Mouse (Mus musculus): ENCODE measurements around the gene 3110021N24Rik.
"Not testable (repeated sequence)": the region's sequence is repeated elsewhere in the genome, so short reads cannot be mapped to it uniquely, and the experiment has no call there.

Gene 3110021N24Rik

DNA sequence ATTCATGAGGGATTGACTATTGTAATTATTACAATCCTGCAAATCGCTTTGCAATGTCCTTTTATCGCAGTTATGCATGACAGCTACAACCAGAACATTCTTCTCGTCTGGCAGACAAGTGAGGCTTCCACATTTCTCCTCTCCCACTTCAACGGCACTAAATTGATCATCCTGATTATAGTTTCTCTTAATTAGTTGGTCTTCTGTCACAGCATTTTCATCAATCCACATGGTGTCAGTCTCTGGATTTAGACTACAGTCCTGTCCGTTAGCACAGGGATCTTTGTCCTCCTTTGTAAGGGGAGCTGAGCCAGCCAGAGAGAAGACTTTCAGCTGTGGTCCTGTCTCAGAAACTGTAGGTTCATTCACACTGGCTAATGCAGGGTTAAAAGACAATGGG lies at the start of gene 3110021N24Rik:
TSS of gene 3110021N24Rik (plus strand) at position 301 of the 400 bp plus-strand sequence.
- no peak for DNase-seq (ENCODE audit: low spot score)

DNA sequence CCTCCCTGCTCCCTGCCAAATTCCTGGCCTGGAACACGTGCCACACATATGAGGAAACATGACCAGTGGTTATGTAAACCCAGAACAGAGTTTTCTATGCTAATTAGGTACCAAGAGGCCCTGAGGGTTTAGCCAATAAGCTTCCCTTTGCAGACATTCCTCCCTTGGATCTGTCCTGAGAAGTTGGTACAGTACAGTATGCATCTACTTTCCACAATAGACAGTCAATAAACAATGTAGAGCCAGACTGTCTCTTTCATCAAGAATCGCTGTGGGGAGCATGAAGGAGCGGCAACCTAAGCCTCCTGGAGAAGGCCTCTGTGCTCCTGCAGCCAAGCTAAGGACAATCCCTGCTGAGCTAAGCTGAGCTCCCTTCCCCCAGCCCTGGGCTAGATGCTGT lies 33.3 kb upstream of the 3110021N24Rik start:
- no peak for DNase-seq (ENCODE audit: low spot score)

DNA sequence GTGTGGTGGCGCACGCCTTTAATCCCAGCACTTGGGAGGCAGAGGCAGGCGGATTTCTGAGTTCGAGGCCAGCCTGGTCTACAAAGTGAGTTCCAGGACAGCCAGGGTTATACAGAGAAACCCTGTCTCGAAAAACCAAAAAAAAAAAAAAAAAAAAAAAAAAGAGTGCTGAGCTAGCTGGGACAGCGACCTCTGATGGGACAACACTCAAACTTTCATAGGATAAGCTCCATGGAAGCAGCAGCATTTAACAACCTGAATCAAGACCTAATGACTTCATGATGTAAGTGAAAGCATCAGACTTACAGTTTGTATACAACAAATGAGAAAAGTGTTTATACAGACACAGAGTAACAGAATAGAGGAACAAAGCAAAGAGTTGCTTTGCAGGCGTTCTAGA lies 32.4 kb upstream of the 3110021N24Rik start:
- not testable (repeated sequence) for DNase-seq (ENCODE audit: low spot score)

DNA sequence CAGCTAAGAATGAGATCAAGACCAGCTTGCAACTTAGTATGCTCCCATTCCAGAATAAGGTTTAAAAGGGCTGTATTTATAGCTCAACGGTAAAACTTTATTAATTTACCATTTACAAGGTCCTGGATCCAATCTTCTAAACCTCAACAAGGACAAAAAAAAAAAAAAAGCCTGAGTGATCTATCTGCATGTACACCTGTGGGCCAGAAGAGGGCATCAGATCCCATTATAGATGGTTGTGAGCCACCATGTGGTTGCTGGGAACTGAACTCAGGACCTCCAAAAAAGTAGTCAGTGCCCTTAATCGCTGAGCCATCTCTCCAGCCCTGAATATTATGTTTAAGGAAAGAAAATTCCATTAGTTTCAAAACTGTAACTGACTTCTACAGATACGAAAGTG lies 29.0 kb upstream of the 3110021N24Rik start:
- DNase-seq (ENCODE audit: low spot score): no peak

DNA sequence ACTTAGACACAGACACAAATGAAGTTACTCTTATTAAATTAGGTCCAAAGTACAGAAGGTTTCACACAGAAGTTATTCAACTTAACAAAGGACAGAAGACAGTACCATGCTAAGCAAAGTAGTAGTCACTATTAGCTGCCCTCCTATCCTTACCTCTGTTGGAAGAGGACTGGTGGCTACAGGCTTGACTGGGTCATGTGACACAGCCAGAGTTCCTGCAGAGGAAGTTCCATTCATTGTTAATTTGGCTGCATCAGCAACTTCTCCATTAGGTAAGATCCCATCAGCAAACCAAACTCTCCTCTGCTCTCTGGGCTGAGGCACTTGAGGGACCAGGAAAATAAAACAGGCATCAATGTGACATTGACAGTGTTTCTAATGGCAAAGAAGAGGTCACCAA lies 28.0 kb upstream of the 3110021N24Rik start:
- no peak for DNase-seq (ENCODE audit: low spot score)

DNA sequence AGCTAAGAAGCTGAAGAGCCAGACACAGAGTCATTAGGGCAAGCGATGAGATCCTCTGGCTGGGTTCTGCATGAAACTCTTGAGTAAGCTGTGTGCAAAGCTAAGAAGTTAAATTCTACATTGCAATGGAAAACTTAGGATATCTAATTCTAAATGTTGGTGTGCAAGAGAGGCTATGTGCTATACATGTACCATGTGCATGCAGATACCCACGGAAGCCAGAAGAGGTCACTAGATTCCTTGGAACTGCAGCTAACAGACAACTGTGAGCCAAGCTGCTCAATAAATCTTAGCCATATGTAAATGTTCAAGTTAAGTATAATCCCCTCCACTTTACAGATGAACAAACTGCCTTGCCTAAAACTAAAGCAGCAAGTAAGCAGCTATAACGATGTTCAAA lies 22.5 kb upstream of the 3110021N24Rik start:
- peak; percentile 4 for DNase-seq (ENCODE audit: low spot score)

DNA sequence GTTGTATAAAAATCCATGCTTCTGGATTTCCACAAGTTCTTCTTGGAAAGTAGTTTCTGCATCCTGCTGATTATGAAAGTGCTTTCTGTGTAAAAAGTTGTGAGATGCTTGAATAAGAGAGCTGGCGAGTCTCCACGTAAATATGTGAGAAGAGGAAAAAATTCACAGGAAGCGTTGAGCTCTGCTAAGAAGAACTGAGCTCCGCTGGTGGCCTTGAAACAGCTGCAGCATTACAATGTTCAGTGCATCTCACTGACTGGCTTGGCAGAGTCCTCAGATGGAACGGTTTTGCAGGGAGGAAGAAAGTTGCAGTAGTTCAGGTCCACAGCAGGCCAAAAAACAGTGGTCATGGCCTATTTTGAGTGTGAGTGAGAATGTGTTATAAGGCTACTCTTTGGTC lies 11.2 kb upstream of the 3110021N24Rik start:
- DNase-seq (ENCODE audit: low spot score): no peak

DNA sequence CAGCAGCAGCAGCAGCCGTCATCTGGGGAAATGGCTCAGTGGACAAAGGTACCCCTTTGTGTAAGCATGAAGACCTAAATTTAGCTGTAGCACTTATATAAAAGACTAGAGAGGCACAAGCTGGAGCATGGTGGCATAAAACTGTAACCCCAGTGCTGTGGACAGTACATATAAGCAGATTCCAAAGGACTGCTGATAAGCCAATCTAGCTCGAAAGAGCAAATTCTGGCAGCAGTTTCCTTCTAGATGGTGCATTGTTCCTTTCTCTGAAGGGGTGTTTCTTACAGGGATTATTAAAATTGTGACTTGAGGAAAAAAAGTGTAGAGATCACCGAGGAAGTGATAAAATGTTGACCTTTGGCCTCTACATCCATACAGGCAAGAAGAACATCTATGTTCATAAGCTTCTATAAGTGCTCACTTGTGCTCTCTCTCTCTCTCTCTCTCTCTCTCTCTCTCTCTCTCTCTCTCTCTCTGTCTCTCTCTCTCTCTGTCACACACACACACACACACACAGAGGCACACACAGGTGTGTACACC lies 1.9 kb downstream of the 3110021N24Rik start:
- DNase-seq (ENCODE audit: low spot score): no peak

DNA sequence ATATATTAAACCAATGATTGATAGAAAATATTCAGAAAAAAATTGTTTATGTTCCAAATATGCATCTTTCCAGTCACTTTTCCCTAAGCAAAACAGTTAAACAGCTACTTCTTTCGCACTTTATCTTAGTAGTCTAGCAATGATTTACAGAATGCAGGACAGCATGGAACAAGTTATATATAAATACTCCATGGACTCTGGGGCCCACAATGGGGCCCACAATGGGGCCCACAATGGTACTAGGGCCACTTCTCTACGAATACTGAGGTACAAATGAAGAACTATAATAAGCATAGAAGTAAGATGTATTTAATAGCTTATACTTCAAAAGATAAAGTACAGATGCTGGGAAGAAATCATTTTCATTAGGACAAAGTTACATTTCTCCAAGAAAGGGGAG lies 4.7 kb downstream of the 3110021N24Rik start:
- no peak for DNase-seq (ENCODE audit: low spot score)

DNA sequence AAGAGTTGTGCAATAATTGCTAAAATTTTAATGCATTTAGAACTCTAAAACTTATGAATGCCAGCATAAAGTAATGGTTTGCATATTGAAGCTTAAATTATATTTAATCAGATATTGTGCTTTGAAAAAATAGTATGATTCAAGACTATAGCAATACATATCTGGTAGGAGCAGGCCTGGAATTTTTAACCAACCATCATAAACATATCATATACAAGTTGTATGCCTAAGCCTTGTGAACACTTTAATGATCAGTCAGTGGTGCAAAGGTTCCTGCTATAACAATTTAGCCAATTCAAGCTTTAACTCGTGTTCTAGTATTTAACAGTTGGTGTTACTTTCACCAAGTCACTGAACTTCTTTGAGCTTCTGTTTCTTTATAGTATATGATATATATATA lies 11.0 kb downstream of the 3110021N24Rik start:
- DNase-seq (ENCODE audit: low spot score): no peak

DNA sequence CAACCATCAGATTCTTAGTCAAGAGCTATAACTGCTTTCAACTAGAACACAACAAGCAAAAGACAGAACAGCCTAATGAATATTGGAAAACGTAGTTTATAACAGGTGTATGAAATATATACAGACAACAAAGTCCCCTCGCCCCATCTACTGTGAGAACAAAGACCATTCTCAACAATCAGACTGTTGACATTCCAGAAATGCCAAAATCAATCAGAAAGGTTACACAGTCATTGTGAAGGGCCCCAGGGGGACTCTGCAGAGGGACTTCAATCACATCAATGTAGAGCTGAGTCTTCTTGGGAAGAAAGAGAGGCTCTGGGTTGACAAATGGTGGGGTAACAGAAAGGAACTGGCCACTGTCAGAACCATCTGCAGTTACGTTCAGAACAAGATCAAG lies 12.1 kb downstream of the 3110021N24Rik start:
- DNase-seq (ENCODE audit: low spot score): no peak

DNA sequence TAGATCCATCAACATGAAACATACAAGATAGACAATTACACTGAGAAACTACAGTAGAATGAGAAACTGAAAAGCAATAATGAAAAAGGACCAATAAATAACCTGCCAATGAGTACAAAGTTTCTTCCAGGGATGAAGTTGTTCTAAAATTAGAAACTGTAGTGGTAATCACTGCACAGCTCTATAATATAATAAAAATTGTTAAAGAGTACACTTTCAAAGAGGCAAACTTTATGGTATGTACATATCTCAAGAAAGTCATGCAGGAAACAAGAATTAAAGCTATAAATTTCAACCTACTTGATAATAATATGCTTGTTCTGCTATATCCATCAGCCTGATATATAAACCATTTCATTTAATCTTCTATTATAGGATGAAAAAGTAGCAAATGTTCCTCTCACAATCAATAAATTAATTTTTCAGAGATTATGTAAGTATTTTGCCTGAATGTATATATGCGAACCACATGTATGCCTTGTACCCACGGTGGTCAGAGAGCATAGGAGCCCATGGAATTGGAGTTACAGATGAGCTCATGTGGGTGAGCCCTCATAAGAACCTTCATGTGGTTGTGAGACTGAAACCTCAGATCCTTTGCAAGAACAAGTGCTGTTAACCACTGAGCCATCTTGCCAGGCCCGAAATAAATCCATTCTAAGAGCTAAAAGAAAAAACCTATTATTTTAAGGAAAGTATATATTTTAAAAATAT lies 26.9 kb downstream of the 3110021N24Rik start:
- no peak for DNase-seq (ENCODE audit: low spot score)

DNA sequence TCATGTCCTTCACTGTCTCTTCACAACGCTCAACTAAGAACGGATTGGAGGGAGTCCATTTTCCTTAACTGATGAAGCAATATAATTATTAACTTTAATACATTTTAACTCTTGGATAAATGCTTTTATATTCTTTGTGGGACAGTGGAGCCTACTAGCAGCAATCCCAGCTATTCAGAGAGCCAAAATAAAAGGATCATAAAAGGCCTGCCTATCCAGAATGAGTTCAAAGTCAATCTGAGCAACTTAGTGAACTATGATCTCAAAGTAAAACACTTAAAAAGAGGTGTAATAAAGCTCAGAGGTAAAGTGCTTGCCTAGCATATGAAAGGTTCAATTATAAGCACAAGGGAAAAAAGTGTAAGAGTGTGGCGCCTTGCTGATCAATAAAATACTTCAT lies 40.1 kb downstream of the 3110021N24Rik start:
- no peak for DNase-seq (ENCODE audit: low spot score)

DNA sequence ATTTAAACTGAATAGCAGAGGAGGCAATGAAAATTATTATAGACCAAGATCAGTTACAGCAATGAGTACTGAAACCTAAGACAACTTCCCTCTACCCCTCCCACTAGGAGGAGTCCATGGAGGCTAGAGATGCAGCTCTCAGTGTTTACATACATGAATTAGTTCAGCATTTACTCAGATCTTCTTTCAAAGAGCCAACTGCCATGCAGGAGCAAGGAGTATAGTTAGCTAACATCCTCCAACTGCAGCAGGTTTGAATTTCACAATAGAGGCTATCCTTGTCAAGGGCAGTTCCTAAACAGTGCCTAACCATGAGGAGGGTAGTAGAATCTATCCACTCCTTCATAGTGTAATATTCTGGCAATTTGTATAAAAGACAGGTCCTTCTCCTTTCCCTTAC lies 49.1 kb downstream of the 3110021N24Rik start:
- no peak for DNase-seq (ENCODE audit: low spot score)

DNA sequence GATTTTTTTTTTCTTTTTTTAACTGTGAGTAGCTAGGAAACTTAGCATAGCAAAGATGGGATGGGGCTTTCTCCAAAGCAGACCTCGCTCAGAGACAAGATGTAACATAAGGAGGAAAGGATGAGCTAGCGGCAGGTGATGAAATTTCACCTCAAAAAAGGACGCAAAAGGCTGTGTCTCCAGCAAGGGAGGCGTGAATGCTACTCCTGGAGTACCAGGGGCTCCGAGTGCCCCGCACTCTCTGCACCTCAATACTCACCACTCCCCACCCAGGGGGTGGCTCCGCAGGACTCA lies 60.3 kb downstream of the 3110021N24Rik start:
- no peak for DNase-seq (ENCODE audit: low spot score)

DNA sequence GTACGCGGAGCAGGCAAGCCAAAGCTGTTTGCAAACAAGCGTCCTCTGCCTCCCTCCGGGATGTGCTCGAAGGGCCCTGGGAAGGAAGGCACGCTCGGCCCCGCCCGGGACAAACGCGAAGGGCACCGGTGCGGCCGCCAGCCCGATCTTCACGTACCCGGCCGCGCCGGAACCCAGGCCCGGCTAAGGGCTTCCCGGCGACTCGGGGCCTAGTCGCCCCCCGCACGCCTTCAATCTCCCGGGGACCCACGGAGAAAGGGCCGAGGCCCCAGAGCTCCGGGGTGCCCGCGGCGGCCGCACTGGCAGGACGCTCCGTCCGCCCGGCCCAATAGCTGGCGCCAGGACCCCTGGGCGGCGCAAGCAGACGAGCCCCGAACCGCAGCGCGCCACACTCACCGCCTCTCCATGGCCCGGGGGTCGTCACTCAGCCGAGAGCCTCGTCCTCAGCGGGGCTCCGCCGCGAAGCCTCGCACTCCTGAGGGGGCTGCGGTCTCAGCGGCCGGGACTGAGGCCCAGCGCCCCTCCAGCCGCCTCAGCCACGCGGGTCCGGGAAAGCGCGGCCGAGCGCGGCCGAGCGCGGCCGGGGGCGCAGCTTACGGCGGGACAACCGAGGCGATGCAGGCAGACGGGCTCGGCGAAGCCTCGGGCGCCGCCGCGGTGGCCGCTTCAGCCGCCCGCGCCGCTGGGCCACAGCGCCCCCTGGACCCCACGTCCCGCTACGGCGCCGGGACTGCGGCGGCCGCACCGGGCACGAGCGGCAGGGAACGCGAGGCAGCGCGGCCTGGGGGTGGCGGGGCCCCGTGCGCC lies 60.8 kb downstream of the 3110021N24Rik start, which contains the start of gene Zfyve9:
TSS of gene Zfyve9 (minus strand) at position 742 of the 807 bp plus-strand sequence.
- peak; percentile 88 for DNase-seq (ENCODE audit: low spot score)

DNA sequence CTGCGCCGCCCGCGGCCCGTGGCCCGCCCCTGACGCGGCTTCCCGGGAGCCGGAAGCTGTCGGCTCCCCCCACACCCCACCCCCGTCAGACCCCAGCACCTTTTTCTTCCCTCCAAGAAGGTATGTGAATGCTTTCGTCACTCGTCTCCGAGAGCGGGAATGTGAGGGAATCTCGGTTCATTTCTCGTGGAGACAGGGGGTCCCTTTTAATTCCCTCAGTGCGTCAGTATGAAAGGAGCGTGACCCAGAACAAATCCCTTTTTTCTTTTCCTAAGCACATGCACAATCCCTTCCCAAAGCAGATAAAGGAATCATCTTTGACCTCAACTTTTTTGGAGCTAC lies 61.4 kb downstream of the 3110021N24Rik start:
- no peak for DNase-seq (ENCODE audit: low spot score)

DNA sequence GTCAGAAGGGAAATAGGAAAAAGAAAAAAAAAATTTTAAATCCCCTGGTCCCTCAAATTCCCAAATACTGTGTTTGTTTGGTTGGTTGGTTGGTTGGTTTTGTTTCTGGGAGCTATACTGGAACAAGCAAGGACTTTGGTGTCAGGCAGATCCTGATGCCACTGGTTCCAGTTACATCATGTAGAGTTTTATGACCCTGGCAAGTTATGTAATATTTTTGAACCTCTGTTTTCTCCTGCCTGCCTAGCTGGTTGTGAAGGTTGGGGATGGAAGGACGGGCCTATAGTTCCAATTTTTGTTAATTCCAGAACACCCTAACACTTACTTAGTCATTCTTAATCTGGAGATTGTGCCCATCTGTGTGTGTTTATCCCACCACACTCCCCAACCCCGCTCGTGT lies 62.1 kb downstream of the 3110021N24Rik start:
- DNase-seq (ENCODE audit: low spot score): no peak

DNA sequence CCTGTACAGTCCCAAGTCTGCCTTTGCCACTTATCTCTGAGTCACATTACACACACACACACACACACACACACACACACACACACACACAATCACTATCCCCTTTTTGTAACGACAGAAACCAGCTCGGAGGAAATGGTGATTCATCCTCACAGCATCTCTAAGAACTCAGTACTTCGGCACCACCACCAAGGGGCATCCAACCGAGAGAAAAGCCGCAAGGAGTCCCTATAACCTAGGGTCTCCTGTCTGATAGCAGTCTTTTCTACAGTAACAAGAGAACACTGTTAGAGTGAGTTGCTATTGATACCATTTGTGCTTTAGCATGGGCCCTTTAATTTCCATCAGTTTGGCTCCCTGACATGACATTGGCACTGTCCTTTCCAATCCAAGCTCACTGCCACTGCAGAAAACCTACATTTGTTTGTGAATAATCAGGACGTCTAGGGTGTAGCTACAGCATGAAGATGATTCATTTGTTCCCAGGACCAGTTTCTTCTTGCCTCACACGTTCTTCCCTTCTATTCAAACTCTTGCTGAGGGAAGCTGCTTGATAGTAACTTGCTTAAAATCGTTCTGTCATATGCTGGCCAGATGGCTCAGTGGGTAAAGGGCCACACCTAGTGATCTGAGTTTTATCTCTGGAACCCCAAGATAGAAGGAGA lies 63.1 kb downstream of the 3110021N24Rik start:
- no peak for DNase-seq (ENCODE audit: low spot score)

DNA sequence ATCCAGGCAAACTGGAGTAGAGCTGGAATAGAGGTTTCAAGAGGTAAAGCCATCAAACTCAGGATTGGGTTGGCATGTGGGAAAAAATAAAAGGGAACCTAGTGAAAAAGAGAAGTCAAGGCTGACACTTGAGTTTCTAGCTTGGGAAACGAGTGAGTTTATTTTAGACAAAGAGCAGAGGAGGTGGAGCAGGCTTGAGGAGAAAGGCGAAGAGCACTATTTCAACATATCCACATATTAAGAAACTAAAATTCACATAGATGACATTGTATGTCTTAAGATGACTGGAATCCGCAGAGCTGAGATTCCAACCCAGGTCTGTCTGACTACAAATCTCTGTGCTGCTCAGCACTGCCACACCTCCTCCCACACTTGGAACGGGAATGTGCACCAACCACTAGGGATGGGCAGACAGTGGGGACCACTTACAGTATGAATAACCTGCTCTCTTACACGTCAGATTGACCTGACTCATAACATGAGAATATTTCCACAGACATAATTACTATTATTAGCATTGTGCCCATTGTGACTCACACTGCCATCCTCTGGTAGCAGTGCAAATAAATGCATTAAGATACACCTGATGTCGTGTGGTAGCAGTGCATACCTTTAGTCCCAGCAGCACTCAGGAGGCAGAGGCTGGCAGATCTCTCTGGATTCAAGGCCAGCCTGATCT lies 69.9 kb downstream of the 3110021N24Rik start:
- no peak for DNase-seq (ENCODE audit: low spot score)

DNA sequence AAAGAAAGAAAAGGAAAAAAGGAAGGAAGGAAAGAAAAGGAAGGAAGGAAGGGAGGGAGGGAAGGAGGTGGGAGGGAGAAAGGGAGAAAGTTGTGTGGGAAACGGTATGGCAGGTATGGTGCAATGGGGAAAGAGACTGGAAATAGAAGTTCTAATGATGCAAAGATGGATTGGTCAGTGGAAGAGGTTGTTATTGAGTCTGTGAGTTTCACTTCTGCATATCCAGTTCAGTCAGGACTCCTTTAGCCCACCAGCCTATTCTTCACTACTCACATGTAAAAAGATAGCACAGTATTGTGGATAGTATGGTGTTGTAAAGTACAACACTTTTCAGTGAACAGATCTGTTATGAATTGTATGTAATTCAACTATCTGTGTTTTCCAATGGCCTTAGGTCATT lies 71.1 kb downstream of the 3110021N24Rik start:
- no peak for DNase-seq (ENCODE audit: low spot score)

DNA sequence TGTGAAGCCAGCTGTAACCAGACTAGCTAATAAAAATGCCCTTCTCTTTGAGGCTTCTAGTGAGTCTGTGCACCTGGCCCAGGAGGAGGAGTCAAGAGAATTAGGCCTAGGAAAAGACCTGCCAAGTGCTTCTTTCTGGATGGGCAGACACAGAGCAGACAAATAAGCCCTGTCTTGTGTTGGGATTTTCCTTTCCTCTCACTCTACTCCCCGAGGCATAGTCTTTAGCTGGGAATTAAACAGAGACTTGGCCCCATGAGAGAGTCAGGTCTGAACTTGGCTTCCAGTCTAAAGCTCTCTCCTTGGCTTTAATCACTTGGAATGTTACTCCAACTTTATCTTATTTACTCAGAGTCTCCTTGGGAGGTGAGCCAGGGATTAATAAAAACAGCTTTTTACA lies 74.5 kb downstream of the 3110021N24Rik start:
- DNase-seq (ENCODE audit: low spot score): no peak

Data from ovary, postnatal 36 days (tissue).